ENCODE assay signal across 9 mouse cellular contexts in the genomic region with DNA sequence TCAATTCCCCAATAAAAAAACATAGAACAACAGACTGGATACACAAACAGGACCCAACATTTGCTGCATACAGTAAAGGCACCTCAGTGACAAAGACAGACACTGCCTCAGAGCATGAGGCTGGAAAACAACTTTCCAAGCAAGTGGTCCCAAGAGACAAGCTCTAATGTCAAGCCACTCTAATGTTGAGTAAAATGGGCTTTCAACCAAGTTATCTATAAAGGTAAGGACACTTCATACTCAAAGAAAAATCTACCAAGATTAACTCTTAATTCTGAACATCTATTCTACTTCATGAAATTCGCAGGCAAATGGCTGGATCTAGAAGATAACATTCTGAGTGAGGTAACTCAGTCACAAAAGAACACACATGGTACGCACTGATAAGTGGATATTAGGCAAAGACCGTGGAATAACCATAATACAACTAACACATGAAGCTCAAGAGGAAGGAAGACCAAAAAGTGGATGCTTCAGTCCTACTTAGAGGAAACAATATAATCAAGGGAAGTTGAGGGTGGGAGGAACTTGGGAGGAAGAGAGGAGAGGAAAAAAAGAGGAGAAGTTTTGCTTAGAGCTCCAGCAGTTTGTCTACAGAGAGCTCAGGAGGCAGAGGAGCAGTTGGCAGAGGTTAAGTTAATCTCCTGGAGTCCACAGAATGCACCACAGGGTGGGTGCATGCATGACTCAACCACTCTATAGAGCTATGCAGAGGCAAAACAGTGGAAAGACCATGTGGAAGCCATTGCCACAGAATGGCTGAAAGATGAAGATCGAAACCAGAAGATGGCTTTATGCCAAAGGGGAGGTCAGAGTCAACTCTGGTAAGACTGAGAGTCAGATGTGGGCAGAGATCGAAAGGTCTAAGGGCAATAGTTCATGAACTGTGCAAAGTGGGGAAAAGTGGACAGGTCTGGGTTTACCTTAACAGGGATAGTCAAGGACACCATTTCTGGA.
DNase-seq lines count a peak whose midpoint lies in the region; ATAC-seq and TF ChIP-seq lines count a peak whose summit lies in the region.
"Had no signal": no experiment of that assay in that cellular context is flagged by ENCODE, and none has a peak within 500 bp of the region (broad histone marks: within the 10 kb centered on the region; RNA-seq: fewer than 3 reads in every experiment).

No protein-coding gene starts in this region.

- no peak for TF ChIP-seq CTCF in lung, embryonic 14.5 days (IDR thresholded peaks at IDR 0.05; ENCODE audit: low read depth)
- TF ChIP-seq CTCF in lung, postnatal 0 days (IDR thresholded peaks at IDR 0.05): no peak
- TF ChIP-seq CTCF in bone marrow, adult 2 months (IDR thresholded peaks at IDR 0.05; ENCODE audit: control insufficient read depth, insufficient read depth, low read length): no peak

- no peak for TF ChIP-seq POLR2A in bone marrow, adult 2 months (IDR thresholded peaks at IDR 0.05; ENCODE audit: borderline replicate concordance, control insufficient read depth, low read depth, low read length)

- H3K9me3 ChIP-seq in lung, embryonic 14.5 days (ENCODE audit: low read depth, low read length): no peaks in the 10 kb centered on the region
- no peaks in the 10 kb centered on the region for H3K9me3 ChIP-seq in lung, postnatal 0 days (ENCODE audit: low read length)
- H3K9me3 ChIP-seq: heart, embryonic 15.5 days had no signal

- no peaks in the 10 kb centered on the region for H3K27me3 ChIP-seq in lung, embryonic 14.5 days (ENCODE audit: insufficient read depth, low read length)
- H3K27me3 ChIP-seq in lung, postnatal 0 days (replicated peaks; ENCODE audit: insufficient read depth, low read length): no peaks in the 10 kb centered on the region
- H3K27me3 ChIP-seq: heart, embryonic 15.5 days had no signal

- H3K27ac ChIP-seq in lung, embryonic 14.5 days (ENCODE audit: low read depth): no peak overlapping the region
- H3K27ac ChIP-seq in lung, postnatal 0 days (ENCODE audit: low read length): no peak overlapping the region
- peak overlapping the region; percentile 63 for H3K27ac ChIP-seq in bone marrow, adult 2 months (ENCODE audit: control insufficient read depth, insufficient read depth, low read depth, low read length, poor library complexity)
- H3K27ac ChIP-seq: heart, embryonic 15.5 days; hindbrain, postnatal 0 days had no signal

- ATAC-seq in lung, embryonic 14.5 days (ENCODE audit: insufficient read depth): no peak
- ATAC-seq in lung, postnatal 0 days: no peak
- peak; percentile 17 to 42; a peak in 2 of 4 replicates for ATAC-seq in hematopoietic stem cell, adult 5-6 weeks (replicated peaks in 1 of 2; ENCODE audit: insufficient read depth in 1 of 2, low FRiP score in 2 of 2, low TSS enrichment in 1 of 2, low read depth in 1 of 2, poor library complexity in 2 of 2, severe bottlenecking in 2 of 2)
- ATAC-seq in megakaryocyte-erythroid progenitor cell, adult 5-6 weeks (replicated peaks; ENCODE audit: low FRiP score, low TSS enrichment, poor library complexity, severe bottlenecking): peak; percentile 95
- ATAC-seq: hindbrain, postnatal 0 days had no signal

- peak; percentile 6 for DNase-seq in lung, embryonic 14.5 days
- DNase-seq in lung, postnatal 0 days (ENCODE audit: low spot score): no peak
- no peak for DNase-seq in right cerebral cortex, postnatal 4 days
- DNase-seq in right cerebral cortex, adult 2 months (ENCODE audit: low spot score in 2 of 2): no peak

- H3K4me3 ChIP-seq in lung, embryonic 14.5 days (ENCODE audit: low read depth, low read length): no peak overlapping the region
- H3K4me3 ChIP-seq in lung, postnatal 0 days (ENCODE audit: low read depth, low read length): no peak overlapping the region
- H3K4me3 ChIP-seq in bone marrow, adult 2 months (replicated peaks; ENCODE audit: control insufficient read depth, low read depth, low read length): no peak overlapping the region
- H3K4me3 ChIP-seq: heart, embryonic 15.5 days had no signal

- no peaks in the 10 kb centered on the region for H3K4me1 ChIP-seq in lung, embryonic 14.5 days (ENCODE audit: insufficient read depth)
- H3K4me1 ChIP-seq in lung, postnatal 0 days (ENCODE audit: insufficient read depth, low read depth, low read length): no peaks in the 10 kb centered on the region
- H3K4me1 ChIP-seq in bone marrow, adult 2 months (ENCODE audit: control insufficient read depth, insufficient read depth, low read length): peaks cover 1% of the 10 kb centered on the region

- TF ChIP-seq EP300 in lung, postnatal 0 days (IDR thresholded peaks at IDR 0.05): no peak

- H3K9ac ChIP-seq in lung, embryonic 14.5 days: no peak overlapping the region
- H3K9ac ChIP-seq in lung, postnatal 0 days (replicated peaks; ENCODE audit: low read depth): no peak overlapping the region
- H3K9ac ChIP-seq: heart, embryonic 15.5 days had no signal

- 0 out of 2 replicates have a peak, but pooled peaks cover 3% of the 10 kb centered on the region for H3K36me3 ChIP-seq in lung, embryonic 14.5 days (ENCODE audit: insufficient read depth)
- H3K36me3 ChIP-seq in lung, postnatal 0 days (ENCODE audit: insufficient read depth, low read length): no peaks in the 10 kb centered on the region

- WGBS in lung, embryonic 14.5 days: 87% methylated on average over 5 of the region's 5 CpGs
- WGBS in lung, postnatal 0 days: 86% methylated on average over 5 of the region's 5 CpGs
- 52% methylated on average over 5 of the region's 5 CpGs for WGBS in bone marrow, adult 2 months

- no peak overlapping the region for H3K4me2 ChIP-seq in lung, embryonic 14.5 days
- H3K4me2 ChIP-seq in lung, postnatal 0 days (replicated peaks; ENCODE audit: low read depth, low read length): no peak overlapping the region
- H3K4me2 ChIP-seq: heart, embryonic 15.5 days had no signal

Comparison
In these comparisons a context has a peak if more than half of its experiments do, and no peak if none do; other contexts are left out.
1. ATAC-seq: peak in hematopoietic stem cell, adult 5-6 weeks (2 of 2) and megakaryocyte-erythroid progenitor cell, adult 5-6 weeks (single experiment); none in lung, embryonic 14.5 days (single experiment) and lung, postnatal 0 days (single experiment).